In genomic region chr9:44720358-44721153, GRCm38 (mm10) we compare ENCODE assay signal across 8 mouse cellular contexts. TPM values are rescaled to one million over a fixed set of nuclear protein-coding genes. Genes with fewer than 3 reads are reported as not detected.
DNase-seq lines count a peak whose midpoint lies in the region; ATAC-seq and TF ChIP-seq lines count a peak whose summit lies in the region.

No protein-coding gene starts in this region.

- TF ChIP-seq POLR2A in cortical plate, adult 2 months (IDR thresholded peaks at IDR 0.05; ENCODE audit: extremely low read depth, insufficient read depth, low read length): no peak

- H3K36me3 ChIP-seq in E14TG2a.4 (ENCODE audit: insufficient read depth, low read length): no peaks in the 10 kb centered on the region
- peaks cover 29% of the 10 kb centered on the region for H3K36me3 ChIP-seq in hindbrain, embryonic 10.5 days
- no peaks in the 10 kb centered on the region for H3K36me3 ChIP-seq in liver, embryonic 16.5 days (ENCODE audit: control insufficient read depth, insufficient read depth)

- ATAC-seq in liver, embryonic 16.5 days (ENCODE audit: low read depth): no peak
- ATAC-seq in megakaryocyte progenitor cell, adult 5-6 weeks (replicated peaks; ENCODE audit: poor library complexity): no peak

- no peak for TF ChIP-seq CTCF in layer of hippocampus, adult 2 months (conservative IDR thresholded peaks at IDR 0.05)
- TF ChIP-seq CTCF in E14TG2a.4 (conservative IDR thresholded peaks at IDR 0.05; ENCODE audit: low read length): no peak
- no peak for TF ChIP-seq CTCF in cortical plate, adult 2 months (IDR thresholded peaks at IDR 0.05; ENCODE audit: extremely low read depth, insufficient read depth, low read length)

- H3K4me2 ChIP-seq in liver, embryonic 16.5 days (ENCODE audit: low read depth, low read length): peak overlapping the region; percentile 71

- H3K4me3 ChIP-seq in layer of hippocampus, adult 2 months: peak overlapping the region; percentile 72
- H3K4me3 ChIP-seq in E14TG2a.4 (replicated peaks; ENCODE audit: low read length): peak overlapping the region; percentile 80
- peak overlapping the region; percentile 59 for H3K4me3 ChIP-seq in cortical plate, adult 2 months (ENCODE audit: insufficient read depth, low read length)
- H3K4me3 ChIP-seq in hindbrain, embryonic 10.5 days: peak overlapping the region; percentile 87
- peak overlapping the region; percentile 57 for H3K4me3 ChIP-seq in liver, embryonic 16.5 days (ENCODE audit: low read depth, low read length)

- peak overlapping the region; percentile 48 for H3K9ac ChIP-seq in liver, embryonic 16.5 days (ENCODE audit: low read depth, low read length)

- peaks cover 56% of the 10 kb centered on the region for H3K4me1 ChIP-seq in E14TG2a.4 (replicated peaks; ENCODE audit: low read depth, low read length)
- peaks cover 12% of the 10 kb centered on the region for H3K4me1 ChIP-seq in cortical plate, adult 2 months (ENCODE audit: control insufficient read depth, insufficient read depth, low read length)
- H3K4me1 ChIP-seq in hindbrain, embryonic 10.5 days (replicated peaks): peaks cover 78% of the 10 kb centered on the region
- peaks cover 10% of the 10 kb centered on the region for H3K4me1 ChIP-seq in liver, embryonic 16.5 days (ENCODE audit: control insufficient read depth, low read depth, low read length)

- no peak for DNase-seq in layer of hippocampus, adult 2 months (ENCODE audit: low spot score in 2 of 2)
- no peak for DNase-seq in layer of hippocampus, postnatal 14 days (ENCODE audit: low spot score in 2 of 2)
- no peak for DNase-seq in hindbrain, embryonic 10.5 days (ENCODE audit: low spot score)
- no peak for DNase-seq in ovary, adult 18-20 months (ENCODE audit: low spot score)

- peak overlapping the region; percentile 91 for H3K27ac ChIP-seq in layer of hippocampus, adult 2 months
- H3K27ac ChIP-seq in cortical plate, adult 2 months (ENCODE audit: insufficient read depth, low read length): peak overlapping the region; percentile 69
- H3K27ac ChIP-seq in hindbrain, embryonic 10.5 days: peak overlapping the region; percentile 96
- H3K27ac ChIP-seq in liver, embryonic 16.5 days (ENCODE audit: low read length): no peak overlapping the region

- peaks cover 60% of the 10 kb centered on the region for H3K27me3 ChIP-seq in E14TG2a.4 (ENCODE audit: insufficient read depth, low read length)
- H3K27me3 ChIP-seq in hindbrain, embryonic 10.5 days (ENCODE audit: insufficient read depth, poor library complexity, severe bottlenecking): no peaks in the 10 kb centered on the region
- no peaks in the 10 kb centered on the region; the same call in 1 of the 2 replicates for H3K27me3 ChIP-seq in liver, embryonic 16.5 days (ENCODE audit: control insufficient read depth, insufficient read depth, low read depth, low read length)

- 31% methylated on average over 9 of the region's 9 CpGs for WGBS in hindbrain, embryonic 10.5 days
- 19% methylated on average over 9 of the region's 9 CpGs for WGBS in liver, embryonic 16.5 days (ENCODE audit: insufficient replicate concordance)

- H3K9me3 ChIP-seq in E14TG2a.4 (ENCODE audit: low read length): no peaks in the 10 kb centered on the region
- no peaks in the 10 kb centered on the region for H3K9me3 ChIP-seq in hindbrain, embryonic 10.5 days
- no peaks in the 10 kb centered on the region for H3K9me3 ChIP-seq in liver, embryonic 16.5 days (replicated peaks; ENCODE audit: control insufficient read depth, low read length)

RNA-seq across cellular contexts. Expression of gene Phldb1, which starts 14.4 kb away (rescaled TPM):
- total RNA-seq in layer of hippocampus, adult 2 months (2021): 10 to 100 TPM; 71.8 to 86.4 TPM
- 10 to 100 TPM; 98.3 to 98.6 TPM for total RNA-seq in layer of hippocampus, postnatal 14 days (2021)
- 112 and 131 TPM in 2 replicates for polyA plus RNA-seq in cortical plate, adult 2 months (2012; rRNA removed)
- 45.4 and 49.5 TPM in 2 replicates for polyA plus RNA-seq in hindbrain, embryonic 10.5 days (2016; fragmentation: Nextera tagmentation; extraction: Ambion mirVana)
- polyA plus RNA-seq in liver, embryonic 16.5 days (2015; fragmentation: Nextera tagmentation; extraction: Ambion mirVana): 2.2 and 2.3 TPM in 2 replicates
- total RNA-seq in megakaryocyte progenitor cell, adult 5-6 weeks (2015): 0.64 and 1.4 TPM in 2 replicates
- 2.7 and 5.7 TPM in 2 replicates for total RNA-seq in megakaryocyte progenitor cell, adult 5-6 weeks (2017)

RNA-seq across cellular contexts. Expression of gene Arcn1, which starts 47.1 kb away (rescaled TPM):
- total RNA-seq in layer of hippocampus, adult 2 months (2021): 100 to 1,000 TPM in 1 of 2 experiments, 10 to 100 TPM in 1; 100.0 to 103 TPM
- 100 to 1,000 TPM; 102 to 109 TPM for total RNA-seq in layer of hippocampus, postnatal 14 days (2021)
- polyA plus RNA-seq in cortical plate, adult 2 months (2012; rRNA removed): 47.2 and 48.6 TPM in 2 replicates
- polyA plus RNA-seq in hindbrain, embryonic 10.5 days (2016; fragmentation: Nextera tagmentation; extraction: Ambion mirVana): 154 and 170 TPM in 2 replicates
- 92.8 and 95.6 TPM in 2 replicates for polyA plus RNA-seq in liver, embryonic 16.5 days (2015; fragmentation: Nextera tagmentation; extraction: Ambion mirVana)
- total RNA-seq in megakaryocyte progenitor cell, adult 5-6 weeks (2015): 169 and 181 TPM in 2 replicates
- 163 and 188 TPM in 2 replicates for total RNA-seq in megakaryocyte progenitor cell, adult 5-6 weeks (2017)

RNA-seq across cellular contexts. Expression of gene Ift46, which starts 47.2 kb away (rescaled TPM):
- 10 to 100 TPM; 73.9 to 84.9 TPM for total RNA-seq in layer of hippocampus, adult 2 months (2021)
- 10 to 100 TPM; 74.9 to 88.5 TPM for total RNA-seq in layer of hippocampus, postnatal 14 days (2021)
- polyA plus RNA-seq in cortical plate, adult 2 months (2012; rRNA removed): 91.1 and 95.5 TPM in 2 replicates
- polyA plus RNA-seq in hindbrain, embryonic 10.5 days (2016; fragmentation: Nextera tagmentation; extraction: Ambion mirVana): 124 and 152 TPM in 2 replicates
- 20.6 and 21.0 TPM in 2 replicates for polyA plus RNA-seq in liver, embryonic 16.5 days (2015; fragmentation: Nextera tagmentation; extraction: Ambion mirVana)
- 33.3 and 34.0 TPM in 2 replicates for total RNA-seq in megakaryocyte progenitor cell, adult 5-6 weeks (2015)
- 25.9 and 38.9 TPM in 2 replicates for total RNA-seq in megakaryocyte progenitor cell, adult 5-6 weeks (2017)

RNA-seq across cellular contexts. Expression of gene Treh, which starts 47.5 kb away (rescaled TPM):
- under 1 TPM in 1 of 2 experiments, not detected in 1; 0.18 TPM for total RNA-seq in layer of hippocampus, adult 2 months (2021)
- total RNA-seq in layer of hippocampus, postnatal 14 days (2021): not detected
- 0.10 and 0.21 TPM in 2 replicates for polyA plus RNA-seq in cortical plate, adult 2 months (2012; rRNA removed)
- polyA plus RNA-seq in hindbrain, embryonic 10.5 days (2016; fragmentation: Nextera tagmentation; extraction: Ambion mirVana): not detected in 2 replicates
- not detected in 2 replicates for polyA plus RNA-seq in liver, embryonic 16.5 days (2015; fragmentation: Nextera tagmentation; extraction: Ambion mirVana)
- not detected in 2 replicates for total RNA-seq in megakaryocyte progenitor cell, adult 5-6 weeks (2015)
- not detected in 2 replicates for total RNA-seq in megakaryocyte progenitor cell, adult 5-6 weeks (2017)

Comparison
In these comparisons a context has a peak if more than half of its experiments do, and no peak if none do; other contexts are left out.
1. RNA of gene Phldb1, which starts 14.4 kb away (total RNA-seq): 98.3 to 98.6 TPM in layer of hippocampus, postnatal 14 days and 71.8 to 86.4 TPM in layer of hippocampus, adult 2 months; 0.64 to 5.7 TPM in megakaryocyte progenitor cell, adult 5-6 weeks; every median in the first group is over 10 times any median in the second.
2. Peak in every context shown above with its lines, with median percentiles within 50 percentile points of each other: H3K4me3 ChIP-seq.